Mouse (Mus musculus) gonadal fat pad, adult 2 months (tissue): ENCODE results near the gene Adamts14. TPM values are rescaled to one million over a fixed set of nuclear protein-coding genes. Genes with fewer than 3 reads are reported as not detected.

Source experiments
- DNase-seq: peaks from one replicate; pipeline ENCODE4 v3.0.0-alpha.2; 2012; ENCODE audit warnings: low read depth
- polyA plus RNA-seq: library from polyadenylated mRNA; depleted of rRNA; stranded (reverse); fragments of >200 nt; gene quantifications from 2 replicates; pipeline ENCODE4 v1.2.3, GENCODE M21; 2012

Adamts14 gene
- polyA plus RNA-seq, 1 experiment, result 3.8 TPM

GRCm38 (mm10) chr10:61232858-61233567, 40.2 kb downstream of the Adamts14 start:
- no peak for DNase-seq

GRCm38 (mm10) chr10:61231756-61232155, 41.5 kb downstream of the Adamts14 start:
- DNase-seq, result no peak

- DNase-seq, result no peak
These were observed 46.3 kb downstream of the Adamts14 start for GRCm38 (mm10) chr10:61226784-61227396.

GRCm38 (mm10) chr10:61225694-61226093, 47.5 kb downstream of the Adamts14 start:
- DNase-seq, result no peak

GRCm38 (mm10) chr10:61219318-61219717, 53.9 kb downstream of the Adamts14 start:
- no peak for DNase-seq

- DNase-seq, result no peak
These were observed 57.1 kb downstream of the Adamts14 start for GRCm38 (mm10) chr10:61216163-61216562.

GRCm38 (mm10) chr10:61215658-61216057, 57.6 kb downstream of the Adamts14 start:
- DNase-seq, result no peak

- no peak for DNase-seq
These were observed 60.4 kb downstream of the Adamts14 start for GRCm38 (mm10) chr10:61212817-61213216.

GRCm38 (mm10) chr10:61211743-61212142, 61.5 kb downstream of the Adamts14 start:
- DNase-seq, result no peak

- no peak for DNase-seq
These were observed 62.1 kb downstream of the Adamts14 start for GRCm38 (mm10) chr10:61211105-61211504.

- no peak for DNase-seq
These were observed 65.0 kb downstream of the Adamts14 start for GRCm38 (mm10) chr10:61208114-61208684.

- no peak for DNase-seq
These were observed 69.3 kb downstream of the Adamts14 start for GRCm38 (mm10) chr10:61203930-61204329.

GRCm38 (mm10) chr10:61201596-61202318, 71.5 kb downstream of the Adamts14 start:
- DNase-seq, result no peak

- no peak for DNase-seq
These were observed 72.2 kb downstream of the Adamts14 start for GRCm38 (mm10) chr10:61200998-61201397.

- DNase-seq, result no peak
These were observed 72.9 kb downstream of the Adamts14 start for GRCm38 (mm10) chr10:61200232-61200820.

GRCm38 (mm10) chr10:61199566-61200213, 73.5 kb downstream of the Adamts14 start:
- DNase-seq, result no peak

GRCm38 (mm10) chr10:61195718-61196291, 77.4 kb downstream of the Adamts14 start:
- DNase-seq, result no peak

- no peak for DNase-seq
These were observed 78.0 kb downstream of the Adamts14 start for GRCm38 (mm10) chr10:61195216-61195615.

GRCm38 (mm10) chr10:61194611-61195010, 78.6 kb downstream of the Adamts14 start:
- no peak for DNase-seq

- no peak for DNase-seq
These were observed 85.2 kb downstream of the Adamts14 start for GRCm38 (mm10) chr10:61188010-61188409.

- no peak for DNase-seq
These were observed 86.2 kb downstream of the Adamts14 start for GRCm38 (mm10) chr10:61187001-61187400.
